Mouse (Mus musculus): ENCODE measurements at regions not wholly inside any gene's neighbourhood (a gene's known extent, or its start where the extent isn't known, plus 50 kb on each side); places are given as distances from the start of the nearest gene placed in this dataset.

DNA sequence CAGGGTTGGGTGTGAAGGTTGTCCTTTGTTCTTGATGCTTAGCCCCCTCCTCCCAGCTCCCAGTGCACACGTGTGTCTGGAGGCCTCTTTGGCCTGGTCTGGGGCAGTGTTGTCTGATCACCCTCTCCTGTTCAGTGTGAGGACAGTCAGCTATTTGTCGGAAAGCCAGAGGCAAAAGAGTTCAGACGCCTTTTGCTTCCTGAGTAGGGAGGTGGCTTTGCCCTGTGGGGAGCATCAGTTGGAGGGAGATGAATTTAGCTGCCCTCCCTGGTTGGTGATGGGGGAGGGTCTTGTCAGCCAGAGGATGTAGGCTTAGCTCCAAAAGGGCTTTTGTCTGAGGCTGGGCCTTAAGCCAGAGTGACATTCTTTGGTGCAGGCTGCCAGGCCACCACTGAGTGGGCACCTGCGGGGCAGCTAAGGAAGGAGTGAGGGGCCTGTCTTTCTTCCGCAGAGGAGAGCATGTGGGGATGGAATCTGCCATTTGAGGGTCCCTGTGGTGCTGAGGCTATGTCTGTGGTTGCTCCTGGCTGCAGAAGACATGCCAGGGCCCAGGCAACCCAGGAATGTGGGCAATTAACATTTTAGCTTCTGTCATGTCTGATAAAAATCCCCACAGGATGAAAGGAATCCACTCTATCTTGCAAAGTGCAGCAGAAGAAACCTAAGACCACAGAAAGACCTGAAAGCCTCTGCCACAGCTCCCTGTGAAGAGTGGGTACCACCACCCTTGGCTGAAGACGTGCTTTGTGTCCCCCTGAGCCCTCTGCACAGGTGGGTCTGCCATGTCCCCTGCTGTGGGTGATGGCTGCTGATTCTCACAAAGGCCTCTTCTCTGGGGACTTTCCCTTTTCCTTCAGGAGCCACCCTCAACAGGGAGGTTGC lies 265.6 kb downstream of the Gm49356 start:
- Histone ChIP-seq H3K27me3 (peaks cover 14% of the 10 kb centered on the region; the same call in 1 of the 2 replicates), H3K4me1 (peaks cover 23% of the 10 kb centered on the region), H3K27ac (replicated peaks) (peak overlapping the region; percentile 52), H3K9me3 (no peaks in the 10 kb centered on the region), H3K4me2 (replicated peaks) (no peak overlapping the region), H3K9ac (replicated peaks) (no peak overlapping the region), H3K4me3 (no peak overlapping the region), H3K36me3 (no peaks in the 10 kb centered on the region)
- WGBS, result 9% methylated on average over 6 of the region's 6 CpGs
- peak; percentile 67 for ATAC-seq (ENCODE audit: low FRiP score, low read depth)

DNA sequence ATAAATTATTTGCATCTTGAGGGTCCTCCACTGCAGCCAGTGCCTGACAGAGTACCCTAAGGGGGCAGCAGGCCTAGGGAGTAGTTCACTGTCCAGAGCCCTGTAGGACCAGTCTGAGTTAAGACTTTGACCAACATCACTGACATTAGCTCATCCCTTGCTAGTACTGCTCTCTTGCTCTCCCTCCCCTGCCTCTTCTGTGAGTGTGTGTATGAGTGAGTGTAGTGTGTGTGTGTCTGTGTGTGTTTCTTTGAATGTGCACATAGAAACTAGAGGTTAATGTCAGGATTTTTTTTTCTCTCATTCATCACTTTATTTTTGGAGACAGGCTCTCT lies 266.2 kb downstream of the Gm49356 start:
- H3K9me3 ChIP-seq, result no peaks in the 10 kb centered on the region
- H3K9ac ChIP-seq (replicated peaks), result no peak overlapping the region
- no peak overlapping the region for H3K4me2 ChIP-seq (replicated peaks)
- ATAC-seq (ENCODE audit: low FRiP score, low read depth), result 0 out of 2 replicates have a peak, but pooled peaks have one; percentile 17
- H3K36me3 ChIP-seq, result no peaks in the 10 kb centered on the region
- H3K27ac ChIP-seq (replicated peaks), result no peak overlapping the region
- peaks cover 23% of the 10 kb centered on the region for H3K4me1 ChIP-seq
- H3K27me3 ChIP-seq, result peaks cover 14% of the 10 kb centered on the region; the same call in 1 of the 2 replicates
- no peak overlapping the region for H3K4me3 ChIP-seq

DNA sequence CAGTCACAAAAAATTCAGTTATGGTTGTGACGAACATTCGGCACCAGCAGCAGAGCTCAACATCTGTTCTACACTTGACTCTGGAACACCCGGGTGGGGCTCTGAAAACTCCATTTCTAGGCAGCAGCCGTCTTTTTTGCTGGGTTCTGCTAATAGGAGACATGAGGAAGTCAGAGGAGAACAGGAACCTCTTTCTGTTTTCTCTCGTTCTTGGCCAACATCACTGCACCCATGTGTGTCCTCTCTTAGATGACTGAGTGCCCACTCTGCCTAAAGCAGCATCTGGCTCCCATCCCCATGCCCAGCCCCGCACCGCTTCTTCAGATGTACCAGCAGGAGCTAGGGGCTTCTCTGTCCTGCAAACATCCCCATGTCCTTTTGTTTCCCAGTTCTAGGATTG lies 267.2 kb downstream of the Gm49356 start:
- Histone ChIP-seq H3K36me3 (no peaks in the 10 kb centered on the region), H3K9ac (replicated peaks) (no peak overlapping the region), H3K27me3 (peaks cover 14% of the 10 kb centered on the region; the same call in 1 of the 2 replicates), H3K4me3 (no peak overlapping the region), H3K4me2 (replicated peaks) (no peak overlapping the region), H3K4me1 (peaks cover 23% of the 10 kb centered on the region), H3K9me3 (no peaks in the 10 kb centered on the region), H3K27ac (replicated peaks) (no peak overlapping the region)
- WGBS, result 90% methylated on average over 7 of the region's 7 CpGs
- no peak for ATAC-seq (ENCODE audit: low FRiP score, low read depth)

DNA sequence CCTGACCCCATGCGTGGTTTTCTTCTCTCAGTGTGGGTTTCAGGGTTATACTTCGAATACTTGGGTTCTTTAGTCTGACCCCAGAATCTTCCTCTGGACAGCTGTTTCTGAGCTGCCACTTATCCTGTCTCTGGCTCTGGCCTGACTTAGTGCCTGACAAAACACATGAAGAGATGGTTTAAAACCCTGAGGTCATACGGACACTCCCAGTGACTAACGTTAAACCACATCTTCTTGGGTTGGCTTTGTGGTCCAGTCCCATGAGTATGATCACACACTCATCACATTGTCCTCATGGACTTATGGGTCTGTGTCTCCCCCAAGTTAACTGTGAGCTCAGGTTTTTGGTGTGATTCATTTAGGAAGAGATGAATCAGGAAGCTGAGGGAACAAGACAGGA lies 269.7 kb downstream of the Gm49356 start:
- no peak for ATAC-seq (ENCODE audit: low FRiP score, low read depth)

DNA sequence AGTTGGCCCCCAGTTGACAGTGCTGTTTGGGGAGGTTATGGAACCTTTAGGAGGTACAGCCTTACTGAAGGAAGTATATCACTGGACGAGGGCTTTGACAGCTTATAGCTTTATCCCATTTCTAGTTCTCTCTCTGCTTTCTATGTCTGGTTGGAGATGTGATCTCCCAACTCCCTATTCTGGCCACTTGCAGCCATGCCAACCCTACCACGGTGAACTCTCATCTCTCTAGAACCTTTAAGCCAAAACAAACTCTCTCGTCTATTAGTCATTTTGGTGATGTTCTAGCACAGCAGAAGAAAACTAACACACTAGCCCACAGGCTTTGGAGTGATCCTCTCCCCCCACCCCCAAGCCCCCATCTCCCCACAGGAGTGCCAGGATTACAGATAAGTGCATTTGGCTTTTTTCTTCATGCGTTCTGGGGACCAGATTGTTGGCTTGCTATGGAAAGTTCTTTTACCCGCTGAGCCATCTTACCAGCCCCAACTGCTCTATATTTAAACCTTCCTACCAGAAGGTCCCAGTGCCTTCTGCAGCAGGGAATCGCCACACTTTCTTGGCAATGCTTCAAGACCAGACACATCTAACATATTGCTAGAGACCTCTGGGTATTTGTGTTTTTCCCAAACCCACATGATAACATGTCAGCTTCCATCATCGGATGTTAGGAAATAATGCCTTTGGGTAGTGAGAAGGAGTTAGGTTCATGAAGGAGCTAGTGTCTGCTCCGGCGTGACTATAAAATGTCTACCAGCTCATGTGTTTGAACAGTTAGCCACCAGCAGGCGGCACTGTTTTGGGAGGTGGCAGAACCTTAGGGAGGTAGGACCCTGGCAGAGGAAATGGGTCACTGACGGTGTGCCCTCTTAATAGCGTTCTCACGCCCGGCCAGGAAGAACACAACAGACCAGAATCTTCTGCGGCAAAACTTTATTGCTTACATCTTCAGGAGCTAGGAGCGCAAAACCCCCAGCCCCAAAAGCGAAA lies 272.1 kb downstream of the Gm49356 start:
- H3K9ac ChIP-seq (replicated peaks), result no peak overlapping the region
- H3K9me3 ChIP-seq, result no peaks in the 10 kb centered on the region
- no peak for ATAC-seq (ENCODE audit: low FRiP score, low read depth)
- H3K27ac ChIP-seq (replicated peaks), result no peak overlapping the region
- no peak overlapping the region for H3K4me3 ChIP-seq
- no peaks in the 10 kb centered on the region for H3K4me1 ChIP-seq
- 98% methylated on average over 15 of the region's 17 CpGs for WGBS
- peaks cover 3% of the 10 kb centered on the region; the same call in 1 of the 2 replicates for H3K27me3 ChIP-seq
- no peak overlapping the region for H3K4me2 ChIP-seq (replicated peaks)
- H3K36me3 ChIP-seq, result no peaks in the 10 kb centered on the region

More for the DNA sequence above, 269.7 kb downstream of the Gm49356 start:
- peaks cover 14% of the 10 kb centered on the region; the same call in 1 of the 2 replicates for H3K27me3 ChIP-seq
- H3K9me3 ChIP-seq, result no peaks in the 10 kb centered on the region
- H3K4me1 ChIP-seq, result peaks cover 17% of the 10 kb centered on the region
- WGBS, result 94% methylated on average over 4 of the region's 4 CpGs
- no peak overlapping the region for H3K27ac ChIP-seq (replicated peaks)
- no peak overlapping the region for H3K4me3 ChIP-seq
- no peak overlapping the region for H3K9ac ChIP-seq (replicated peaks)
- no peaks in the 10 kb centered on the region for H3K36me3 ChIP-seq
- no peak overlapping the region for H3K4me2 ChIP-seq (replicated peaks)

DNA sequence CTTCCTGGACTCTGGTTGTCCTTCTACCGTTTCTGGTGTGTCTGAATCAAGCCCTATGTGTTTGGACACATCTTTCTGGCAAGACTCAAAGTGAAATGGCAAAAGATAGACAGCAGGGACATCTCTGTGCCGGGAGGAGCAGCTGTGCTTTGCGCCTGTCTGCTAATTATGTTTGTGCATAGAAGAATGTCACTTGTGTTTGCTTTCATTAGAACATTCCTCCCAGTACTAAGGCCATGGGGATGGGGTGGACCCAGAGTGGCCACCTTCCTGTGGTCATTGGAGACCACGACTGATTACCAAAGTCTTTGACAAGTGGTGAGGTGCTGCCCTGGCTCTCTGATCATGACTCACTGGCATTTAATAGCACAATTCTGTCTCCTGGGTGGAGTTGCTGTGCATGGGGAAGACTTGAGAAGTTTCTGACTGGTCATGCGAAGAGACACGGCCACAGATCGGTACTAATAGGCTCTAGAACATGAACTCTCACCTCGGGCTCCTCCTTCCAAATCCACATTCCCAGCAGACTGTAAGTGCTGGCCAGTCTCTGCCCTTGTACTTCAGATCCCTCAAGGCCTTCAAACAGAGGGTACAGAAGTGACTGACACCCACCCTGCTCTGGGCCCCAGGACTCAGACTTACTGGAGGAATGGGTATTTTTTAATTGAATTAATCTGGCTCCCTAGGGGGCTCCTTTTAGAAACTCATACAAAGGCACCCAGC lies 279.0 kb downstream of the Gm49356 start:
- Histone ChIP-seq H3K27ac (replicated peaks) (no peak overlapping the region), H3K4me2 (replicated peaks) (no peak overlapping the region), H3K4me1 (0 out of 2 replicates have a peak, but pooled peaks cover 4% of the 10 kb centered on the region), H3K9me3 (no peaks in the 10 kb centered on the region), H3K36me3 (no peaks in the 10 kb centered on the region), H3K27me3 (no peaks in the 10 kb centered on the region), H3K4me3 (no peak overlapping the region), H3K9ac (replicated peaks) (no peak overlapping the region)
- WGBS, result 89% methylated on average over 8 of the region's 8 CpGs
- ATAC-seq (ENCODE audit: low FRiP score, low read depth), result no peak

DNA sequence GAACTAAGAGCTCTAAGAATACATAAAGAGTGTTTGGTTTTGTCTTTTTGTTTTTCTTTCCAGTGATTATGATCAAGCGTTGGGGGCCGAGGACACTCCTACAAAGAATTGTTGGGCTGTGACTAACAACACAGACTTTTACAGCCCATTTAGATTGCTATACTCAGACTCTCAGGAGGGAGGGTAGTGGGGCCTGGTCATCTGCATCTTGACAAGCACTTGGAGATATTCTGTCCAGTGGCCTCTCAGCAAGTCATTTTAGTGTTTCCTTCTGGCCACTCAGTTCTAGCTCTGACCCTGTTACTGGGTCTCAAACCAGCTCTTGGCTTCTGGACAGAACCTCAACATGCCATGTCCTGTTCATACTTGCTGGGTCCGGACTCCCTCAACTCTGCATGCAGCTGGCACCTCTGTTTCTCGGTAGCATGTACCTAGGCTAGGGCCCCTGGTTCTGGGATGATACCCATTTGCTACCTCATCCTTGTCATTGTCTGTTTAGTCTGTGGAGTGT lies 279.6 kb downstream of the Gm49356 start:
- H3K4me2 ChIP-seq (replicated peaks), result no peak overlapping the region
- WGBS, result 78% methylated on average over 4 of the region's 4 CpGs
- no peaks in the 10 kb centered on the region for H3K27me3 ChIP-seq
- no peak for ATAC-seq (ENCODE audit: low FRiP score, low read depth)
- no peak overlapping the region for H3K4me3 ChIP-seq
- no peak overlapping the region for H3K9ac ChIP-seq (replicated peaks)
- H3K36me3 ChIP-seq, result no peaks in the 10 kb centered on the region
- H3K4me1 ChIP-seq, result peaks cover 7% of the 10 kb centered on the region
- no peak overlapping the region for H3K27ac ChIP-seq (replicated peaks)
- no peaks in the 10 kb centered on the region for H3K9me3 ChIP-seq

DNA sequence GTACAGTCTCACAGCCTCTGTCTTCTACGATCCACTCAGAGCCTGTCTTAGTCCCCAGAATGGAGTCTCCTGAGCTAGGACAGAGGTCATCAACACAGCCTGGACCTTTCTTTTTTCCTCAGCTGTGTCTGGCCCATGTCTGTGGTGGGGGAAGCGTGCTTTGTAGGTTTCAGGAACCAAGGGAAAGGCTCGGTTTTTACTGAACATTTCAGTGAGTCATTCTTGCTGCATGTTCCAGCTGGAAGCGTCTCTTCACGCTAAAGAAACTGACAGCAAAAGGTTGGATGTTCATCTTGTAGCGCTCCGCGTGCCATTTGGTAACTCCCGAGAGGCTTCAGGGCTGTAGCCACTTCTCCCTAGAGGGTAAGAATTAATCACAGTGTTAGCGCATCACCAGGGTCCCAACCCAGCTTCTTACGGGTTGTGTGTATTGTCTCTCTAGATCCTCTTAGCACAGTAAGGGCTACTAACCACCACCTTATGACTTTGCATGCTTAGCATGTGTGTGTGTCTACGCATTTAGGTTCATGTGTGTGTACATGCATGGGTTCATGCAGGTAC lies 280.2 kb downstream of the Gm49356 start:
- WGBS, result 96% methylated on average over 12 of the region's 12 CpGs
- H3K9ac ChIP-seq (replicated peaks), result no peak overlapping the region
- no peaks in the 10 kb centered on the region for H3K9me3 ChIP-seq
- H3K4me1 ChIP-seq, result peaks cover 13% of the 10 kb centered on the region
- no peaks in the 10 kb centered on the region for H3K27me3 ChIP-seq
- no peak overlapping the region for H3K4me2 ChIP-seq (replicated peaks)
- H3K27ac ChIP-seq (replicated peaks), result no peak overlapping the region
- H3K4me3 ChIP-seq, result no peak overlapping the region
- H3K36me3 ChIP-seq, result no peaks in the 10 kb centered on the region
- no peak for ATAC-seq (ENCODE audit: low FRiP score, low read depth)

DNA sequence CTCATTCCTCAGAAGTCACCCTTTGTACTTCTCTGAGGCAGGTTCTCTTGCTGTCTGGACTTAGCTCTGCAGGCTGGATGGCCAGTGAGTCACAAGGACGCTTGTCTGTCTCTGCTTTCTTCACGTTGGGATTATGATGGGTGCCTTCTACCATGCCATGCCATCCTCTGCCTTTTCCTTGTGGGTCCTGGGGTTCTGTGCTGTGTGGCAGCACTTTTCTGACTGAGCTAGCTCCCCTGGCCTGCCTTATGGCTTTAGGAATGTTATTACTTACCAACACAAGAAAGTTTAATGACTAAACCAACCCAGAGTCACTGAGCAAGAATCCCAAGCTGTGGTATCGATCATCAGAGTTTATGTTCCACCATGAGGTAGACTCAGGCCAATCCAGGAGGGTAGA lies 280.7 kb downstream of the Gm49356 start:
- no peaks in the 10 kb centered on the region for H3K36me3 ChIP-seq
- H3K27ac ChIP-seq (replicated peaks), result no peak overlapping the region
- H3K9me3 ChIP-seq, result no peaks in the 10 kb centered on the region
- H3K4me3 ChIP-seq, result no peak overlapping the region
- H3K27me3 ChIP-seq, result no peaks in the 10 kb centered on the region
- no peak overlapping the region for H3K4me2 ChIP-seq (replicated peaks)
- ATAC-seq (ENCODE audit: low FRiP score, low read depth), result no peak
- WGBS, result 96% methylated on average over 3 of the region's 3 CpGs
- peaks cover 17% of the 10 kb centered on the region for H3K4me1 ChIP-seq
- no peak overlapping the region for H3K9ac ChIP-seq (replicated peaks)

DNA sequence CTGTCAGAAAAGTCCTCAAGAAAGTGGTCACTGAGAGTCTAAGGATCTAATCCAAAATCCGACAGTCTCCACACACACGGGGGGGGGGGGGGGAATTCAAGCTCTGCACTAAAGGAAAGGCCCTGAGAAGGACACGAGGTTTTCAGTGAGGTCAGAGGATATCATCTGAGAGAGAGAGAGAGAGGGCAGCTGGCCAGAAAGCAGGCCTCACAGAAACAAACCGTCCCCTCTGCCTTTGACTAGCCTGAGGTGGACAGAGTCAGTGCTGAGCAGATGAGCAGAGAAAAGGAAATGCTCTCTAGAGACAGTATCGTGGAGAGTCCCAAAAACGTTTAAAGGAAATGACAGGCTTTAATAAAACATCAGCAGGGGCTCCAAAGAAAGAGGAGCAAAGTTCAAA lies 282.0 kb downstream of the Gm49356 start:
- H3K27ac ChIP-seq (replicated peaks), result no peak overlapping the region
- no peaks in the 10 kb centered on the region for H3K36me3 ChIP-seq
- H3K27me3 ChIP-seq, result no peaks in the 10 kb centered on the region
- H3K4me3 ChIP-seq, result no peak overlapping the region
- no peak for ATAC-seq (ENCODE audit: low FRiP score, low read depth)
- H3K9ac ChIP-seq (replicated peaks), result no peak overlapping the region
- no peaks in the 10 kb centered on the region for H3K9me3 ChIP-seq
- no peak overlapping the region for H3K4me2 ChIP-seq (replicated peaks)
- H3K4me1 ChIP-seq, result peaks cover 21% of the 10 kb centered on the region
- 9% methylated on average over 6 of the region's 6 CpGs for WGBS

Data from midbrain, embryonic 12.5 days (tissue).